Mouse (Mus musculus): ENCODE results near the gene Nufip2. TPM values are rescaled to one million over a fixed set of nuclear protein-coding genes. Genes with fewer than 3 reads are reported as not detected.

Gene Nufip2
- polyA plus RNA-seq, 1 experiment, result 8.0 TPM

- Histone ChIP-seq H3K4me1 (peaks cover 19% of the 10 kb centered on the region), H3K4me3 (replicated peaks) (no peak overlapping the region), H3K36me3 (replicated peaks; ENCODE audit: low read length) (no peaks in the 10 kb centered on the region), H3K27me3 (replicated peaks) (no peaks in the 10 kb centered on the region), H3K9me3 (peaks cover 4% of the 10 kb centered on the region)
- TF ChIP-seq FLI1 (IDR thresholded peaks at IDR 0.05; ENCODE audit: low read length) (no peak), GATA1 (IDR thresholded peaks at IDR 0.05; ENCODE audit: borderline replicate concordance, low read length) (no peak)
Measured at GRCm38 (mm10) chr11:77672746-77673145, 13.2 kb upstream of the Nufip2 start.

GRCm38 (mm10) chr11:77673428-77673991, 12.4 kb upstream of the Nufip2 start:
- peaks cover 14% of the 10 kb centered on the region for H3K4me1 ChIP-seq
- H3K9me3 ChIP-seq, result peaks cover 4% of the 10 kb centered on the region
- no peaks in the 10 kb centered on the region for H3K36me3 ChIP-seq (replicated peaks; ENCODE audit: low read length)
- no peaks in the 10 kb centered on the region for H3K27me3 ChIP-seq (replicated peaks)
- no peak for TF ChIP-seq GATA1 (IDR thresholded peaks at IDR 0.05; ENCODE audit: borderline replicate concordance, low read length)
- no peak for TF ChIP-seq FLI1 (IDR thresholded peaks at IDR 0.05; ENCODE audit: low read length)
- H3K4me3 ChIP-seq (replicated peaks), result no peak overlapping the region

DNA sequence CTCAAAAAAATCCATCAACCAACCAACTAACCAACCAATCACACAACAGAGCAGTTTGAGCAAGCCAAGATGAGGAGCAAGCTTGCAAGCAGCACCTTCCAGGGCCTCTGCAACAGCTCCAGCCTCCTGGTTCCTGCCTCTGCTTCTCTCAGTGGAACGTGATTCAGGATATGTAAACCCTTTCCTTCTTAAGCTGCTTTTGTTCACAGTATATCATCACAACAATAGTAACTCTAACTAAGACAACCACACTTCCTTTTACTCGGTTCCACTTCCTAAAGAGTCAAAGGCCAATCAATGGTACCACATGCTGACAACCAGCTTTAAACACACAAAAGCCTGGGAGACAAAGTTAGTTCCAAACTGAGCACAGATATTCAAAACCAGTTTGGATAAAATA, 5.9 kb upstream of the Nufip2 start:
- no peaks in the 10 kb centered on the region for H3K27me3 ChIP-seq (replicated peaks)
- no peaks in the 10 kb centered on the region for H3K36me3 ChIP-seq (replicated peaks; ENCODE audit: low read length)
- H3K4me3 ChIP-seq (replicated peaks), result peak overlapping the region; percentile 65
- H3K4me1 ChIP-seq, result peaks cover 35% of the 10 kb centered on the region
- no peak for TF ChIP-seq FLI1 (IDR thresholded peaks at IDR 0.05; ENCODE audit: low read length)
- TF ChIP-seq GATA1 (IDR thresholded peaks at IDR 0.05; ENCODE audit: borderline replicate concordance, low read length), result no peak
- H3K9me3 ChIP-seq, result no peaks in the 10 kb centered on the region

GRCm38 (mm10) chr11:77684896-77685295, 1.1 kb upstream of the Nufip2 start:
- H3K9me3 ChIP-seq, result no peaks in the 10 kb centered on the region
- no peaks in the 10 kb centered on the region for H3K27me3 ChIP-seq (replicated peaks)
- peaks cover 11% of the 10 kb centered on the region for H3K36me3 ChIP-seq (replicated peaks; ENCODE audit: low read length)
- TF ChIP-seq GATA1 (IDR thresholded peaks at IDR 0.05; ENCODE audit: borderline replicate concordance, low read length), result no peak
- no peak for TF ChIP-seq FLI1 (IDR thresholded peaks at IDR 0.05; ENCODE audit: low read length)
- H3K4me3 ChIP-seq (replicated peaks), result no peak overlapping the region
- H3K4me1 ChIP-seq, result peaks cover 35% of the 10 kb centered on the region

DNA sequence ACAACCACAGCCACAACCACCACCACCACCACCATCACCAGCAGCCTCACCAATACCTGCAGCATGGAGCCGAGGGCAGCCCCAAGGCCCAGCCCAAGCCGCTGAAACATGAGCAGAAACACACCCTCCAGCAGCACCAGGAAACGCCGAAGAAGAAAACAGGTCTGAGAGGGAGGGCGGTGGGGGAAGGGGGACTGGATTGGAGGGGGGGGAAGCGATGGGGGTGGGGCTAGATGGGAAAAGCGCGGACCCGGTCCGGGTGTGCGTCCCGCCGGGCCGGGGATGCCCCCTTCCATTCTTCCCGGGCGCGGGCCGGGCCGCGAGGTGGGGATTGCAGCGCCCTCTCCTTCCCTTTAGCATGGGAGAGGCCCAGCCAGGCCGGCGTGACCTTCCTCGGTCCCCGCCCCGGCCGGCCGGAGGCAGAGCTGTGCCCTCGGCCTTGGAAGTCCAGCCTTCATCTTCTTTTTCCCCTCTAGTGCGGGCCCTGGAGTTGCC, 438 bp downstream of the Nufip2 start:
- Histone ChIP-seq H3K36me3 (replicated peaks; ENCODE audit: low read length) (peaks cover 26% of the 10 kb centered on the region), H3K4me3 (replicated peaks) (peak overlapping the region; percentile 99), H3K4me1 (peaks cover 32% of the 10 kb centered on the region; the same call in 1 of the 2 replicates), H3K27me3 (replicated peaks) (no peaks in the 10 kb centered on the region), H3K9me3 (no peaks in the 10 kb centered on the region)
- TF ChIP-seq GATA1 (IDR thresholded peaks at IDR 0.05; ENCODE audit: borderline replicate concordance, low read length) (no peak), FLI1 (IDR thresholded peaks at IDR 0.05; ENCODE audit: low read length) (no peak)

- Histone ChIP-seq H3K4me1 (peaks cover 33% of the 10 kb centered on the region; the same call in 1 of the 2 replicates), H3K4me3 (replicated peaks) (peak overlapping the region; percentile 99), H3K27me3 (replicated peaks) (no peaks in the 10 kb centered on the region), H3K9me3 (no peaks in the 10 kb centered on the region), H3K36me3 (replicated peaks; ENCODE audit: low read length) (peaks cover 32% of the 10 kb centered on the region)
- no peak for TF ChIP-seq GATA1 (IDR thresholded peaks at IDR 0.05; ENCODE audit: borderline replicate concordance, low read length)
Measured at GRCm38 (mm10) chr11:77686841-77687540, 1.0 kb downstream of the Nufip2 start.

DNA sequence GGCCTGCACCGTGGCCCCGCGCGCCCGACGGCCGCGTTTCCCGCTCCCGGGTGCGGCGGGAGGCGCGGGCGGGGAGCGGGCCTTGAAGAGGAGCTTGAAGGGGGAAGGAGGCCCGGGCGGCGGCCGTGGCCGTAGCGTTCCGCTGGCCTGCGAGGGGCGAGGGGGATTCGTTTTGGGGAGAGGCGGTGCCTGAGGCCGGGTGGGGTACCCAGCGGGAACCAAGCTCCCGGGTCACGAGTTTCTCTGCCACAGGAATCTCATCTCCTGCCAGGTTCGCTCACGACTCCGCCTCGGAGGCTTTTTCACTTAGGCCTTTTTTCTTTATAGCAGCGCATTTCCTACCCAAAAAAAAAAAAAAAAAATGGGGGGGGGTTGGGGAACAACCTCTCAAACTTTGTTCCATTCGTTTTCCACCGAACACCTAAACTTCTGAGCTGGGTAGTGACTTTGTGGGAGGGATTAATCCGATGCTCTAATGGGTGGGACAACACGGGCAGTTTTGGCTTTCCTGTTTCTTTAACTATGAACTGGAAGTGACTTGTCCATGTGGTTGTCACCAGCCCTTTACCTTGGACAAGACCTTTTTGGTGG, 1.7 kb downstream of the Nufip2 start:
- Histone ChIP-seq H3K36me3 (replicated peaks; ENCODE audit: low read length) (peaks cover 38% of the 10 kb centered on the region), H3K4me3 (replicated peaks) (peak overlapping the region; percentile 99), H3K27me3 (replicated peaks) (no peaks in the 10 kb centered on the region), H3K4me1 (peaks cover 40% of the 10 kb centered on the region), H3K9me3 (no peaks in the 10 kb centered on the region)
- TF ChIP-seq GATA1 (IDR thresholded peaks at IDR 0.05; ENCODE audit: borderline replicate concordance, low read length), result no peak
- no peak for TF ChIP-seq FLI1 (IDR thresholded peaks at IDR 0.05; ENCODE audit: low read length)

DNA sequence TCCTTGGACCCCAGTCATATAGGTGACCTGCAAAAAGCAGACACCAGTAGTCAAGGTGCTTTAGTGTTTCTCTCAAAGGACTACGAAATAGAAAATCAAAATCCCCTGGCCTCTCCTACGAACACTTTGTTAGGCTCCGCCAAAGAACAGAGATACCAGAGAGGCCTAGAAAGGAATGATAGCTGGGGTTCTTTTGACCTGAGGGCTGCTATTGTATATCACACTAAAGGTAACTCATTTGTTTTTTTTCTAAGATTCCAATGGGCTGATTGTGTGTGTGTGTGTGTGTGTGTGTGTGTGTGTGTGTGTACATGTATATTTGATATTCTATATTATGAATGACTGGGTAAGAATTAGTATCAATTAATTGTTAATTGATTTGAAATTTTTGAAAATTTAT, 7.1 kb downstream of the Nufip2 start:
- no peak for TF ChIP-seq FLI1 (IDR thresholded peaks at IDR 0.05; ENCODE audit: low read length)
- no peak for TF ChIP-seq GATA1 (IDR thresholded peaks at IDR 0.05; ENCODE audit: borderline replicate concordance, low read length)
- peaks cover 63% of the 10 kb centered on the region for H3K4me1 ChIP-seq
- H3K27me3 ChIP-seq (replicated peaks), result no peaks in the 10 kb centered on the region
- H3K36me3 ChIP-seq (replicated peaks; ENCODE audit: low read length), result peaks cover 84% of the 10 kb centered on the region
- no peak overlapping the region for H3K4me3 ChIP-seq (replicated peaks)
- no peaks in the 10 kb centered on the region for H3K9me3 ChIP-seq

DNA sequence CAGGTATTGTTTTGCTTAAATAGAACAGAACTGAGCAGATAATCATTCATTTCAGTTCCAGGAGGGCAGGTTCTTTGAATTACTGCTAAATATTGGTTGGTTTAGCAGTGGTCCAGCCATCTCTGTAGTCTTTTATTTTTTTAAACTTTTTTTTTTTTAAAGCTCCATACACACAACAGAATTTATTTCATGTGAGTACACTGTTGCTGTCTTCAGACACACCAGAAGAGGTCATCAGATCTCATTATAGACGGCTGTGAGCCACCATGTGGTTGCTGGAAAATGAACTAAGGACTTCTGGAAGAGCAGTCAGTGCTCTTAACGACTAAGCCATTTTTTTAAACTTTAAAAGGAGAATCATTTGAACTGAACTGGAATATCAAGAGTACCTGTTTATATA, 11.3 kb downstream of the Nufip2 start:
- H3K4me3 ChIP-seq (replicated peaks), result no peak overlapping the region
- no peaks in the 10 kb centered on the region for H3K9me3 ChIP-seq
- no peak for TF ChIP-seq FLI1 (IDR thresholded peaks at IDR 0.05; ENCODE audit: low read length)
- H3K4me1 ChIP-seq, result peaks cover 55% of the 10 kb centered on the region
- no peaks in the 10 kb centered on the region for H3K27me3 ChIP-seq (replicated peaks)
- H3K36me3 ChIP-seq (replicated peaks; ENCODE audit: low read length), result peaks cover 89% of the 10 kb centered on the region

DNA sequence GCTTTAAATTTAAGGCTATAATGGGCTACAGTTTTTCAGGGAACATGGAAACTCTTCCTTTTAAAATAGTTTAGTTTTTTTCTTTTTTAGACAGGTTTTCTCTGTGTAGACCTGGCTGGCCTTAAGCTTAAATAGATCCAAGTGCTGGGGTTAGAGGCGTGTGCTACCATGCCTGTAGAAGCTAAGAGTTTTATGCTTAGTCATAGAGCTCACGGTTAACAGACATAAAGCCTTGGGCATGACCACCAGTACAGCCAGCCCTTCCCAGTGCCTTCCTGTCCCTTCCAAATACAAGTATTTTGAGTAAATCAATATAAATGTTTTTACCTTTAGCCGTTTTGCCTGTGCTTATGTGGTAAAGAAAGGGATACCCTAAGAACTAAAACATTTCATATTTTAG, 20.0 kb downstream of the Nufip2 start:
- no peak overlapping the region for H3K4me3 ChIP-seq (replicated peaks)
- H3K4me1 ChIP-seq, result peaks cover 36% of the 10 kb centered on the region
- H3K9me3 ChIP-seq, result no peaks in the 10 kb centered on the region
- TF ChIP-seq GATA1 (IDR thresholded peaks at IDR 0.05; ENCODE audit: borderline replicate concordance, low read length) (no peak), FLI1 (IDR thresholded peaks at IDR 0.05; ENCODE audit: low read length) (no peak)
- H3K27me3 ChIP-seq (replicated peaks), result no peaks in the 10 kb centered on the region
- peaks cover 88% of the 10 kb centered on the region for H3K36me3 ChIP-seq (replicated peaks; ENCODE audit: low read length)

Data from megakaryocyte, embryonic 14.5 days (primary cell).